Mouse (Mus musculus) heart, embryonic 14.5 days (tissue): ENCODE measurements around the gene Gm11060. TPM values are rescaled to one million over a fixed set of nuclear protein-coding genes. Genes with fewer than 3 reads are reported as not detected.

Experiments
- ATAC-seq: fragments of 200-750 bp; cut with Nextera tagmentation; 2 replicates; pipeline ENCODE4 v1.8.0; 2017; ENCODE audit warnings: low read depth, moderate TSS enrichment; ENCODE audit not compliant: insufficient number of reproducible peaks, insufficient read depth, low FRiP score
- H3K27ac ChIP-seq, 2 experiments: fragments of 200-500 bp in 1 of 2; fragments of 300-500 bp in 1 of 2; sonication (generic) in 1 of 2; replicated peaks in 1 of 2; 2 replicates each; pipeline ENCODE4 v1.5.1; 2012 to 2014; ENCODE audit warnings: low read depth in 2 of 2, low read length in 2 of 2, control low read depth in 1 of 2, mild to moderate bottlenecking in 1 of 2, mixed read lengths in 1 of 2; ENCODE audit not compliant: control insufficient read depth in 1 of 2, insufficient read depth in 1 of 2
- H3K27me3 ChIP-seq: fragments of 300-500 bp; sonication (generic); 2 replicates; pipeline ENCODE4 v1.6.1; 2014; ENCODE audit warnings: mild to moderate bottlenecking, low read length, control low read depth; ENCODE audit not compliant: control insufficient read depth, insufficient read depth
- H3K36me3 ChIP-seq: fragments of 300-500 bp; sonication (generic); 2 replicates; pipeline ENCODE4 v1.6.1; 2014; ENCODE audit warnings: mild to moderate bottlenecking, control low read depth, low read length, mixed read lengths; ENCODE audit not compliant: control insufficient read depth, insufficient read depth
- H3K4me1 ChIP-seq, 2 experiments: fragments of 200-500 bp in 1 of 2; fragments of 300-500 bp in 1 of 2; sonication (generic) in 1 of 2; 2 replicates each; pipeline ENCODE4 v1.6.1; 2012 to 2014; ENCODE audit warnings: low read length in 2 of 2, control low read depth in 1 of 2, mixed read lengths in 1 of 2; ENCODE audit not compliant: control insufficient read depth in 2 of 2, insufficient read depth in 2 of 2
- H3K4me2 ChIP-seq: fragments of 300-500 bp; sonication (generic); 2 replicates; pipeline ENCODE4 v1.6.1; 2014; ENCODE audit warnings: mild to moderate bottlenecking, low read length
- H3K4me3 ChIP-seq, 2 experiments: fragments of 200-500 bp in 1 of 2; fragments of 300-500 bp in 1 of 2; sonication (generic) in 1 of 2; 2 replicates each; pipeline ENCODE4 v1.5.1; 2012 to 2014; ENCODE audit warnings: low read length in 2 of 2, mild to moderate bottlenecking in 2 of 2, control low read depth in 1 of 2, low read depth in 1 of 2, moderate library complexity in 1 of 2; ENCODE audit not compliant: control insufficient read depth in 1 of 2, insufficient read depth in 1 of 2
- H3K9ac ChIP-seq: fragments of 300-500 bp; sonication (generic); 2 replicates; pipeline ENCODE4 v1.6.1; 2014; ENCODE audit warnings: mild to moderate bottlenecking, low read length
- H3K9me3 ChIP-seq: fragments of 300-500 bp; sonication (generic); 2 replicates; pipeline ENCODE4 v1.6.1; 2016; ENCODE audit warnings: low read length, control low read depth; ENCODE audit not compliant: control insufficient read depth
- WGBS: fragments of 180-500 bp; shearing (Covaris S2); extraction: QIAGEN DNeasy Blood & Tissue Kit; methylation state at CpG from one replicate; pipeline ENCODE4 v1.1.7; 2014; 5-methylcytosine and 5-hydroxymethylcytosine counted together
- polyA plus RNA-seq: library from polyadenylated mRNA; unstranded; fragments of >200 nt; fragmentation: Nextera tagmentation; extraction: Ambion mirVana; gene quantifications from 2 replicates; pipeline ENCODE4 v1.2.1, GENCODE M21; 2014

Gm11060 gene
- polyA plus RNA-seq, 1 experiment from 2014 or later = not detected

DNA sequence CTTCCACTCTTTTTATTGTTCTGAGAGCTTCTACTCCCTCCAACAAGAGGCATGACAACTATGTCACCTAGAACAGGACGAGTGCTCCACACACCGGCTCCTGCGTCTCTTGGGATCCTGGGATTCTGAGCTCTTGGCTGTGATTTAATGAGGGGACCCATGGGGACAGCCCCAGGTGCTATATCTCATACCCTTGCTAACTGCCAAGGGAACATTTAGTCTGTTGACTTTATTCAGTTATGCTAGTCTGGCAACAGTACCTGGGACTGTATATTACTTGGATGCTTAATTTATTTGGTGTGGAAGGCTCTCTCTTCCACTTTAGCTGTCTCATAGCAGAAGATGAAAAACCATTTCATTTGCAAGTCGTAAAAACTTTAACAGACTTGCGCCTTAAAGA is 16.0 kb upstream of the Gm11060 start:
- Histone ChIP-seq H3K4me3 (no peak overlapping the region), H3K4me1 (peaks cover 5 to 7% of the 10 kb centered on the region in 2 experiments; a peak in 2 of 4 replicates), H3K9me3 (no peaks in the 10 kb centered on the region), H3K27ac (no peak overlapping the region), H3K27me3 (no peaks in the 10 kb centered on the region), H3K9ac (no peak overlapping the region), H3K36me3 (no peaks in the 10 kb centered on the region), H3K4me2 (no peak overlapping the region)
- WGBS = 68% methylated on average over 5 of the region's 5 CpGs
- no peak for ATAC-seq

GRCm38 (mm10) chr2:105077151-105077550 is 14.7 kb upstream of the Gm11060 start:
- Histone ChIP-seq H3K4me1 (peaks cover 5 to 7% of the 10 kb centered on the region in 2 experiments; a peak in 2 of 4 replicates), H3K4me3 (no peak overlapping the region), H3K36me3 (no peaks in the 10 kb centered on the region), H3K4me2 (no peak overlapping the region), H3K27ac (no peak overlapping the region), H3K9me3 (no peaks in the 10 kb centered on the region), H3K27me3 (no peaks in the 10 kb centered on the region), H3K9ac (no peak overlapping the region)
- WGBS = 89% methylated on average over 7 of the region's 7 CpGs
- no peak for ATAC-seq

GRCm38 (mm10) chr2:105082256-105082790 is 9.5 kb upstream of the Gm11060 start:
- Histone ChIP-seq H3K9me3 (no peaks in the 10 kb centered on the region), H3K4me1 (peaks cover 0 to 6% of the 10 kb centered on the region in 2 experiments; a peak in 2 of 4 replicates), H3K36me3 (no peaks in the 10 kb centered on the region), H3K27ac (no peak overlapping the region), H3K9ac (no peak overlapping the region), H3K4me2 (no peak overlapping the region), H3K27me3 (no peaks in the 10 kb centered on the region), H3K4me3 (no peak overlapping the region)
- no peak for ATAC-seq
- 16% methylated on average over 9 of the region's 9 CpGs for WGBS

- no peaks in the 10 kb centered on the region for H3K27me3 ChIP-seq
- no peak overlapping the region for H3K4me2 ChIP-seq
- no peak for ATAC-seq
- WGBS = 77% methylated on average over 4 of the region's 4 CpGs
- H3K27ac ChIP-seq = no peak overlapping the region
- no peak overlapping the region for H3K9ac ChIP-seq
- peaks cover under 1 to 11% of the 10 kb centered on the region in 2 experiments; a peak in 2 of 4 replicates for H3K4me1 ChIP-seq
- no peak overlapping the region for H3K4me3 ChIP-seq
- no peaks in the 10 kb centered on the region for H3K36me3 ChIP-seq
- H3K9me3 ChIP-seq = no peaks in the 10 kb centered on the region
These were observed 7.8 kb upstream of the Gm11060 start for GRCm38 (mm10) chr2:105084035-105084434.

GRCm38 (mm10) chr2:105086081-105086480 is 5.7 kb upstream of the Gm11060 start:
- 76% methylated on average over 3 of the region's 3 CpGs for WGBS
- Histone ChIP-seq H3K9ac (no peak overlapping the region), H3K4me1 (peaks cover 15 to 17% of the 10 kb centered on the region in 2 experiments), H3K27me3 (no peaks in the 10 kb centered on the region), H3K36me3 (no peaks in the 10 kb centered on the region), H3K27ac (no peak overlapping the region), H3K9me3 (no peaks in the 10 kb centered on the region), H3K4me3 (no peak overlapping the region), H3K4me2 (no peak overlapping the region)
- no peak for ATAC-seq

GRCm38 (mm10) chr2:105088005-105088404 is 3.8 kb upstream of the Gm11060 start:
- H3K4me1 ChIP-seq = peaks cover 13 to 15% of the 10 kb centered on the region in 2 experiments
- no peaks in the 10 kb centered on the region for H3K36me3 ChIP-seq
- H3K9me3 ChIP-seq = no peaks in the 10 kb centered on the region
- no peak for ATAC-seq
- no peak overlapping the region for H3K27ac ChIP-seq
- 50% methylated on average over 3 of the region's 3 CpGs for WGBS
- no peak overlapping the region for H3K9ac ChIP-seq
- H3K4me3 ChIP-seq = no peak overlapping the region
- H3K27me3 ChIP-seq = no peaks in the 10 kb centered on the region
- no peak overlapping the region for H3K4me2 ChIP-seq

DNA sequence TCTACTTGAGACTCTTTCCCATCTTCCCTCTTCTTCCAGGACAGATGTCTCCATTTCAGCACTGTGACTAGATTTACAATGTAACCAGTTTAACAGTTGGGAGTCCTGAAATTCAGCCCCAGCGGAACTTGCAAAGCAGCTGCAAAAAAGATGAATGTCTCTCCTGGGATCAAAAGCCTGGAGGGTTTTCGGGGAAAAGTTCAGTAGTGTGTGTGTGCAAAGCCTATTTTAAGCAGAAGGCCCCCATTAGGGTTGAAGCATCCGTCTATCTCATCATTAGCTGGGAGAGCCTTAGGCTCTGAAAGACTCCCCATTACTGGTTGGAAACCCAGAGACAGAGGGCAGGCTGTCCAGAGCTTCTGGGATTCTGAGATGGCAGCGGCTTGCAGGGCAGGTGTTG is 2.7 kb upstream of the Gm11060 start:
- 78% methylated on average over 4 of the region's 4 CpGs for WGBS

More for the DNA sequence above, 2.7 kb upstream of the Gm11060 start:
- peaks cover 13 to 15% of the 10 kb centered on the region in 2 experiments for H3K4me1 ChIP-seq
- no peak for ATAC-seq
- no peak overlapping the region for H3K9ac ChIP-seq
- no peak overlapping the region for H3K4me2 ChIP-seq
- no peaks in the 10 kb centered on the region for H3K27me3 ChIP-seq
- no peaks in the 10 kb centered on the region for H3K9me3 ChIP-seq
- no peaks in the 10 kb centered on the region for H3K36me3 ChIP-seq
- H3K27ac ChIP-seq = no peak overlapping the region
- no peak overlapping the region for H3K4me3 ChIP-seq
